Mouse (Mus musculus): ENCODE results near the gene Gpr4. TPM values are rescaled to one million over a fixed set of nuclear protein-coding genes. Genes with fewer than 3 reads are reported as not detected.

Gpr4 gene
- 1 to 10 TPM; 2.2 to 2.7 TPM for total RNA-seq (2021)
- long read RNA-seq, experiment 1, partial matches to known transcripts = 0 of 5 reads
- long read RNA-seq, experiment 1, other reads (novel, unspliced or antisense) = 2 of 5 reads
- long read RNA-seq, experiment 2, partial matches to known transcripts = 0 of 5 reads
- long read RNA-seq, experiment 2, other reads (novel, unspliced or antisense) = 4 of 5 reads

- no peak for DNase-seq (ENCODE audit: low spot score in 2 of 2)
Measured at GRCm38 (mm10) chr7:19211996-19212755, at the start of gene Gpr4. Gene Gpr4, plus strand, starts transcription at chr7:19212538.

DNA sequence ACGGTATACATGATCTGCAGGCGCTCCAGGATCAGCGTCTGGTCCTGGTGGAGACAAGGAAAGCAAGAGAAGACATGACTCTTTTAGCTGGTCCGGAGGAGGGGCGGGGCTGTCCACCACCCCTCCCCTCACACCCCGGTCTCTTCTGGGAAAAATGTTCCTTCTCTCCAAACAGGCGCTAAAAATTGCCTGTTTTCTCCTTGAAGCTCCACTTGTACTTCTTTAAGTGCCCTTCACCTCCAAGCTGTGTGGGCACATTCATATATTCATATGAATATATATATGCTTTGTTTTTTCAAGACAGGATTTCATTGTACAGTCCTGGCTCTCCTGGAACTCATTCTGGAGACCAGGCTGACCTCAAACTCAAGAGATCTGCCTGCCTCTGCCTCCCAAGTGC lies 49.4 kb upstream of the Gpr4 start:
- no peak for DNase-seq (ENCODE audit: low spot score in 2 of 2)

DNA sequence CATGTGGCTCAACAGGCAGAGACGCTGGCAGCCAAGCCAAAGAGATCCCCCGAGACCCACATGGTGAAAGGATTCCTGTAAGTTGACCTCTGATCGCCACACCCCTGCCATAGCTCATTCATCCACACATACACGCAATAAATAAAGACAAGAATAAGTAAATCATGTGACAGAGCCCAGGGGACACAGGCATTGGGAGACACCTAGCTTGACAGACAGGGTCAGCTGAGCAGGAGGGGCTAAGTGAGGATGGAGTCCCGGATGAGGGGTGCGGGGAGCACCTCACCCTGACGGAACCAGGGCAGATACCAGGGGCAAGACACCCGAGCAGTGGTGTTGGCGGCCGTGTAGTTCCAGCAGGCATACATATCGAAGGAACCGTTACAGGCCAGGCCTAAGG lies 48.6 kb upstream of the Gpr4 start:
- no peak for DNase-seq (ENCODE audit: low spot score in 2 of 2)

- no peak for DNase-seq (ENCODE audit: low spot score in 2 of 2)
Measured at GRCm38 (mm10) chr7:19164189-19164588, 48.1 kb upstream of the Gpr4 start.

DNA sequence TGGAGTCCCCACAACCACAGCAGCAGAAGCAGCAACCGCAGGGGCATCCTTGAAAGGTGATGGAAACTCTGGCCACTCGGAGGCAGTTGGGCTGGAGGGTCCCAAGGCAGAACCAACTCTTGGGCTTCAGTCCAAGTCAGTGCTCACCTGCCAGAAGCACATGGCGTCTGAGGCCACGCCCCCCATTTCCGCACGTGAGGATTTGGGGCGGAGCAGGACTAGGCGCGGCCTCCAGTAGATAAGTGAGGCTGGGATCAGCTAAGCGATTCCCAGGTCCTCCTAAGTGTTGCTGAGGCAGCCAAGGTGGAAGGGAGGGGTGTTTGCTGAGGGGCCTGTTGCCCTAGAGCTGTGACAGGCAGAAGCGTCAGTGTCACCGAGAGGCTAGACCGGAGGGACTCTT lies 47.4 kb upstream of the Gpr4 start:
- no peak for DNase-seq (ENCODE audit: low spot score in 2 of 2)

DNA sequence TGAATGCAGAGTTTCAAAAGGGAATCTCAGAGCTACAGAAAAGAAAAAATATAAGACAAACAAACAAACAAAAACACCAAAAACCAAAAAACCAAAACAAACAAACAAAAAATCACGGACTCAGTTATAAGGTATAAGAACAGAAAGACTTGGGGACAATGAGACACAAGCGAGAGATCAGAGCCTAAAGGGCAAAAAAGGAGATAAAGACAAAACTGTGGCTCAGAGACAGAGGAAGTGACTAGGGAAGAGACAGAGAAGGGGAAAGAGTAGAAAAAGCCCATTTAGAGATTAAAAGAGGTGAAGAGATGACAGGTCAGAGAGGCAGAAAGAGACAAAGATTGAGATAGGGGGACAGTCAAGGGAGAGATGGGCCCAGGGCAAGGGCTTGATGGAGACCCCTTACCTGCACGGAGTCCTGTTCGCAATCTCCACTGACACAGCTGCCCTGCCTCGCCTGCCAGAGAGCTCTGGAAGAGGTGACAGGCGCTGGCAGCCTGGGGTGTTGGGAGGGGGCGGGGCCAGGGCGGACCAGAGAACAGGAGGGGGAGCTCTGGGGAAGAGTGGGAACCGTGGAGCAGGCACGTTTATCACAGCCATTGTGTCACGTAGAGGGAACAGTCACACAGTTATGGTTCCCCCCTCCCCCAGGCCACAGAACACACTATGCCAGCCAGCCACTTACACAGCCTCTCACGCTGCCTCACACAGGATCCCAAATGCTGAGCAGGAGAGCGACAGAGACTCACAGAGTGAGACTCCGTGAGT lies 46.5 kb upstream of the Gpr4 start, which contains the start of gene Gipr:
Gipr (minus strand) TSS at position 472 of the 768 bp plus-strand sequence.
- DNase-seq (ENCODE audit: low spot score in 2 of 2) = no peak

DNA sequence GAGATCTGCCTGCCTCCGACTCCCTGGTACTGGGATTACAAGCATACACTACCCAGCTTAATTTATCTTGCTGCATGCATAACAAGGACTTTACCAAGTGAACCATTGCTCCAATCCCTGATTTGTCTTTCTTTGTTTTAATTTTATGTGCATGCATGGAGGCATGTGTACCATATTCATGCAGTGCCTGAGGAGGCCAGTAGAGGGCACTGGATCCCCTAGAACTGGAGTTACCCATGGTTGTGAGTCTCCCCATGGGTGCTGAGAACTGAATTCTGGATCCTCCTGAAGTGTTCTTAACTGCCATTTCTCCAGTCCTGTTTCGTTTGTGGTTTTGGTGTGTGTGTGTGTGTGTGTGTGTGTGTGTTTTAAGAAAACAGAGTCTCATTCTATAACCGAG lies 45.3 kb upstream of the Gpr4 start:
- DNase-seq (ENCODE audit: low spot score in 2 of 2) = no peak

DNA sequence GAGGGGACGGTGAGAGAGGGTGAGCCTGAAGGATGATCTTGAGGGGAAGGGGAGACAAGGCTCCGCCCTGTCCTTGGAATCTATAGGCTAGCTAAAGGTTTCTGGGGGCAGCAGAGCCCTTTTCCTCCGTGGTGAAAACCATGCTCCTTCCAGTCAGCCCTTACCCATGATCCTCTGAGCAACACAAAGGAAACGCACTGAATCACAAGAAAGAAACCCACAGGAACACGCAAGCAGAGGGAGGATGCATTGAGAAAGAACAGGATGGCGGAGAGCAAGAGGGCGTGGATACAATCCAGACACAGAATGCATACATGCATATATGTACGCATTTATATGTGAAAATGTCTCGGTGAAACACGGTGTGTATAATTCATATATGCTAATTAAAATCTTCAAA lies 42.8 kb upstream of the Gpr4 start:
- no peak for DNase-seq (ENCODE audit: low spot score in 2 of 2)

- no peak for DNase-seq (ENCODE audit: low spot score in 2 of 2)
Measured at GRCm38 (mm10) chr7:19170142-19170541, 42.2 kb upstream of the Gpr4 start.

DNA sequence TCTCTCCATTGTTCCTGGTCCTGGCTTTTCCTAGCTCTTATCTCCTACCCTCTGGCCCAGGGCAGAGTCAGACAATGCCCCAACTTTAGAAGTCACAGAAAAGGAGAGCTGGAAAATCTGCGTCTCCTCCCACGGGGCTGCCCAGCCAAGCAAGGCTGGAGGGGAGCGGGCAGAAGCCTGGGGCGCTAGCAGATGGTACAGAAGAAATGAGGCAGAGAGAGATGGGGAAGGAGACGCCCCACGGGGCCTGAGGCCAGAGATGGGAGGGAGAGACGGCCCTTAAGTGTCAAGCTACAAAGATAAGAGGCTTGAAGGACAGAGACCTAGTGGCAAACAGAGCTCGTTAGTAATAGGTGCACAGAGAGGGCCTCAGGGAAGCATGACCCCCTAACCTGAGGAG lies 40.5 kb upstream of the Gpr4 start:
- DNase-seq (ENCODE audit: low spot score in 2 of 2) = no peak

DNA sequence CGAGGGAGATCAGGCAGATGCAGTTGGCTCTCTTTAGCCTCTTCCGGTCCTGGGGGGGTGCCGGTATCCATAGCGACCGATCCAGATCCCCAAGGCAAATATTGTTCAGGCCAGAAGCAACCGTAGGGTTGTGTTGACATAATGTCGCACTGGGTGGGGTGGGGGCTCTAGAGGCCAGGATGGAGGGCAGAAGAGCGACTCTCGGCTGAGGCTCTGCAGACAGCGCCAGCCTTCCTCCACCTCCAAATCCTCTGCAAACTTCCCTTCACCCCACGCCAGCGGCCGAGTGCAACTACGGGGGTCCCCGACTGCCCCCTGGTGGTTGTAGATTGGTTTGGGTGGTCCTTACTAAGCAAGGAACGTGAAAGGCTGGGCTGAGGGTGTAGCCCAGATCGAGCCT lies 39.5 kb upstream of the Gpr4 start:
- peak; percentile 82 to 90 for DNase-seq (ENCODE audit: low spot score in 2 of 2)

DNA sequence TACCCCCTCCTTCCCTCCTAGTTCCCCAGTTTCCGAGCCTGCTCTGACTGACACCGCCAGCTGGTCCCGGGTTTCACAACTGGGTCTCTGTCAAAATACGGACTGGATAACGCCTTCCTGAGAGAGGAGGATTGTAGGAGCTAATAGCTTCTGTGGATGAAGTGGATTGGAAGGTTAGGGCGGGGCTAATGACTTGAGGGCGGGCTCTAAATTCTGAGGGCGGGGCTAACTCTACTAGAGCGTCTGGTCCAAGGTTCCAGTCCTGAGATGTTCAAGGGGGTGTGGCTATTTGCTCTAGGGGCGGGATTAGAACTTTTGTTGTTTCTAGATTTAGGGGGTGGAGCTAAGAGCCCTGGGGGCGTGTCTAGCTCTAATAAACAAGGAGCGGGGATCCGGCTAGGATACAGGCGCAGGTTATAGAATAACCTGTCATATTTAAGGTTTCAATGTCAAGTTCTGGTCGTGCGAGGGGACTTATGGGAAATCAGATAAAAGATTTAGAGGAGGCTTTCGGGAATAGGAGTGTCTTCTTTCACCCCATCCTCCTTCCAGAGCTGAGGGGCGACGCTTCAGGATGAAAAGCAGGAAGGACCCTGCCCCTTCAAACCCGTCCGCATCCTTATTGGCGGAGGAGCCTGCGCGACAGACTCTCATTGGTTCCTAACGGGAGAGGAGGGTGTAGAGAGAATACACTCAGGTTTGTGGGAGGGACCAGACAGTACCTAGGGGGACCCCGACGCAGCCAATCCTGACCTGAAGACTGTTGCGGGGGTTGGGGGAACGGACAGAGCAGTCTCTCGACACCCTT lies 36.4 kb upstream of the Gpr4 start, which contains the start of gene Eml2:
Eml2 (plus strand) TSS at position 714 of the 808 bp plus-strand sequence.
- DNase-seq (ENCODE audit: low spot score in 2 of 2) = no peak

- no peak for DNase-seq (ENCODE audit: low spot score in 2 of 2)
Measured at GRCm38 (mm10) chr7:19176516-19176947, 35.8 kb upstream of the Gpr4 start.

DNA sequence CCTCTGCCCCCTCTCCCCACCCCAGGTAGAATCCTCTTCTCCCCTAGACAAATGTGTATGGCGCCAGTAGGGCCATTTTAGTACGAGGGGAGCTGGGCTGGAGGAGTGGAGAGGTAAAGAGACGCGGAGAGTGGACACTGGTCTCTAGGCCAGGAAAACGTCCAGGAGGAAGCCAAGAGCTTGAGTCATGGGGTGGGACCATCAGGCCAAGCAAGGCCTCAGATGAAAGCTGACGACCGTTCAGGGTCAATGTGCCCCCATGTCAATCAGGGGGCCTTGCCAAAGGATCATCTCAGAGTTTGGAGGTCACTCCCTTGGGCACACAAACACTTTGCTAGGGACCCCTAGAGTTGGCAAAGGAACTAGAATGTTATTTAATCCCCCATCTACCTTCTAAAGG lies 35.1 kb upstream of the Gpr4 start:
- DNase-seq (ENCODE audit: low spot score in 2 of 2) = no peak

- no peak for DNase-seq (ENCODE audit: low spot score in 2 of 2)
Measured at GRCm38 (mm10) chr7:19178035-19178434, 34.3 kb upstream of the Gpr4 start.

DNA sequence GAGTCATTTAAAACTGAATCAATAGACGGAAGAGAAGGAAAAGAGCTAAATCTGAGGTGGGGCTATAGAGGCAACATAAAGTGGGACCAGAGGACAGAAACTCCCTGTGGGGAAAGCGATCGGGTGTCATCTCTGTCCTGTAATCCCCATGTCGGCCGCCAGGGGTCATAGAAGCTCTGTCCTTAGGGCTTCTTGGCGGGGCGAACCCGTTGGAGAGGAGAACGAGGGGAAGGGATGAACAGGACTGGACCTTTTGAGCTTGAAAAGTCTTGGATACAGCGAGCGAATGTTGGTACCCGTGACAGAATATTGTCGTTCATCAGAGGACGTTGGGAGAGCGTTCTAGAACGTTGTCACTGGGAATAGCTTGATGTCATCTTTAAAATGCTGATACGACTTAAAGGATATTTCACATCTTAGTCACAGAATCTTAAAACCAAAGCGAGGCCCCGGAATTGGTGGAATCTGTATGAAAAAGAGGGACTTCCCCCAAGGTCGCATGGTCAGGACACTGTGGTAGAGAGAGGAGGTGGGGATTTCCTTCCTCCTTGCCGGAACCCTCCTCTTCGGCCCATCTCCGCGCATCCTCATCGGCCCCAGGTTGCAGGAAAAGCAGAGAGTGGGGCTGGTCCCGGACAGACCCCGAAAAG lies 33.8 kb upstream of the Gpr4 start:
- peak in 1 of 2 experiments; percentile 60 for DNase-seq (ENCODE audit: low spot score in 2 of 2)

- DNase-seq (ENCODE audit: low spot score in 2 of 2) = peak in 1 of 2 experiments; percentile 65
Measured at GRCm38 (mm10) chr7:19179173-19179572, 33.2 kb upstream of the Gpr4 start.

- DNase-seq (ENCODE audit: low spot score in 2 of 2) = no peak
Measured at GRCm38 (mm10) chr7:19179936-19180335, 32.4 kb upstream of the Gpr4 start.

- no peak for DNase-seq (ENCODE audit: low spot score in 2 of 2)
Measured at GRCm38 (mm10) chr7:19180862-19181429, 31.4 kb upstream of the Gpr4 start.

- peak in 1 of 2 experiments; percentile 45 for DNase-seq (ENCODE audit: low spot score in 2 of 2)
Measured at GRCm38 (mm10) chr7:19184250-19184649, 28.1 kb upstream of the Gpr4 start.

Data from gastrocnemius, postnatal 4 days (tissue).